ENCODE assay signal across 15 mouse cellular contexts in genomic region chr16:32340451-32340850, GRCm38 (mm10). TPM values are rescaled to one million over a fixed set of nuclear protein-coding genes. Genes with fewer than 3 reads are reported as not detected.
"Had no signal": no experiment of that assay in that cellular context is flagged by ENCODE, and none has a peak within 500 bp of the region (broad histone marks: within the 10 kb centered on the region; RNA-seq: fewer than 3 reads in every experiment).

No protein-coding gene starts in this region.

- H3K9me3 ChIP-seq: limb, embryonic 15.5 days; liver, embryonic 12.5 days; megakaryocyte, embryonic 14.5 days; midbrain, embryonic 12.5 days had no signal

- H3K4me3 ChIP-seq: limb, embryonic 15.5 days; liver, embryonic 12.5 days; megakaryocyte, embryonic 14.5 days; midbrain, embryonic 12.5 days had no signal

- ATAC-seq: liver, embryonic 12.5 days; midbrain, embryonic 16.5 days had no signal

- H3K4me1 ChIP-seq: limb, embryonic 15.5 days had no signal

- H3K27ac ChIP-seq: limb, embryonic 15.5 days; liver, embryonic 12.5 days; midbrain, embryonic 12.5 days; stomach, postnatal 0 days had no signal

- H3K4me2 ChIP-seq: limb, embryonic 15.5 days; liver, embryonic 12.5 days; midbrain, embryonic 12.5 days had no signal

- H3K9ac ChIP-seq: limb, embryonic 15.5 days; liver, embryonic 12.5 days; midbrain, embryonic 12.5 days had no signal

- H3K36me3 ChIP-seq: limb, embryonic 15.5 days; liver, embryonic 12.5 days; midbrain, embryonic 12.5 days had no signal

- DNase-seq: kidney, postnatal 25 days; layer of hippocampus, postnatal 36 days; lung, adult 2 months; lung, postnatal 10 days; lung, postnatal 4 days; thymus, postnatal 4 days had no signal

- H3K27me3 ChIP-seq: limb, embryonic 15.5 days; liver, embryonic 12.5 days; megakaryocyte, embryonic 14.5 days; midbrain, embryonic 12.5 days had no signal

RNA-seq across cellular contexts. Expression of gene Tm4sf19, which starts 59.9 kb away (rescaled TPM):
- polyA plus RNA-seq: kidney, embryonic 16.5 days; limb, embryonic 11.5 days; liver, embryonic 12.5 days; lung, adult 2 months; midbrain, embryonic 12.5 days; midbrain, embryonic 16.5 days; neural tube, embryonic 14.5 days; stomach, postnatal 0 days had no signal
